Mouse (Mus musculus) CH12.LX (cell line): ENCODE measurements around the gene Vps29.

Experiments
- CHD2 ChIP-seq: IDR thresholded peaks from 2 replicates; pipeline ENCODE4 v1.6.1; 2011; ENCODE audit warnings: low read length, improper control_type of control experiment
- CTCF ChIP-seq, 2 experiments: IDR thresholded peaks in 1 of 2; conservative IDR thresholded peaks in 1 of 2; 2 replicates each; pipeline ENCODE4 v1.5.1; 2011 to 2012; ENCODE audit warnings: low read depth in 2 of 2, low read length in 2 of 2, improper control_type of control experiment in 1 of 2, inconsistent platforms in 1 of 2, mild to moderate bottlenecking in 1 of 2, moderate library complexity in 1 of 2
- EP300 ChIP-seq: IDR thresholded peaks from 2 replicates; pipeline ENCODE4 v1.6.1; 2011; ENCODE audit warnings: low read length, improper control_type of control experiment
- HCFC1 ChIP-seq: IDR thresholded peaks from 2 replicates; pipeline ENCODE4 v1.6.1; 2012; ENCODE audit warnings: low read depth, mild to moderate bottlenecking, inconsistent platforms, low read length, improper control_type of control experiment
- IRF4 ChIP-seq: IDR thresholded peaks from 2 replicates; pipeline ENCODE4 v1.6.1; 2014; ENCODE audit warnings: low read depth, mild to moderate bottlenecking, inconsistent platforms, low read length, improper control_type of control experiment
- POLR2A ChIP-seq: IDR thresholded peaks from 2 replicates; pipeline ENCODE4 v1.6.1; 2011; ENCODE audit warnings: low read depth, mild to moderate bottlenecking, improper control_type of control experiment, low read length
- TBP ChIP-seq: conservative IDR thresholded peaks from 2 replicates; pipeline ENCODE4 v1.6.1; 2011; ENCODE audit warnings: low read depth, low read length, improper control_type of control experiment
- TCF12 ChIP-seq: IDR thresholded peaks from 2 replicates; pipeline ENCODE4 v1.6.1; 2014; ENCODE audit warnings: low read depth, mild to moderate bottlenecking, inconsistent platforms, low read length, improper control_type of control experiment
- USF1 ChIP-seq: IDR thresholded peaks from 2 replicates; pipeline ENCODE4 v1.6.1; 2014; ENCODE audit warnings: low read depth, mild to moderate bottlenecking, inconsistent platforms, low read length, improper control_type of control experiment
- USF2 ChIP-seq: conservative IDR thresholded peaks from 2 replicates; pipeline ENCODE4 v1.6.1; 2011; ENCODE audit warnings: low read depth, low read length, improper control_type of control experiment
- ZKSCAN1 ChIP-seq: IDR thresholded peaks from 2 replicates; pipeline ENCODE4 v1.6.1; 2012; ENCODE audit warnings: low read depth, inconsistent platforms, low read length, improper control_type of control experiment, borderline replicate concordance
- ZNF384 ChIP-seq: IDR thresholded peaks from 2 replicates; pipeline ENCODE4 v1.6.1; 2012; ENCODE audit warnings: low read depth, low read length, improper control_type of control experiment, inconsistent platforms

DNA sequence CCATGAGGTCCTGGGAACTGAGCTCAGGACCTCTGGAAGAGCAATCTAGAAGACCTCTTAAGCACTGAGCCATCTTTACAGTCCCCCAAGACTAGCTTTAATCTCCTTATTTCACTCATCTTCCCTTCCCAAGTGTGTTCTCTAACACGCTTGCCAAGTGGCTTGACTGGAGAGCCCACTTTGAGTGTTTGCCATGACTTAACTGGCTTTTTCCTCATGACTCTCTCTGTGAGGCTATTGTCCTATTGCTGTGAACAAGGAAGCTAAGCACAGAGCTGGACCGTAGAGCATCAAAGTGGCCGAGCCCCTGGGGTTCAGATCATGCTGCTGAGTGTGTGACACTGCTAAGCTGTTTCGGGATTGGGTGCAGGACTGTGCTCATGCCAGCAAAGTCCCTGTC is 41.8 kb upstream of the Vps29 start:
- no peak for TF ChIP-seq EP300
- no peak for TF ChIP-seq USF1
- no peak for TF ChIP-seq USF2
- TF ChIP-seq ZNF384: no peak
- no peak for TF ChIP-seq HCFC1
- no peak for TF ChIP-seq TCF12
- TF ChIP-seq CTCF (conservative IDR thresholded peaks at IDR 0.05 in 1 of 2, IDR thresholded peaks at IDR 0.05 in 1 of 2; ENCODE audit: low read depth in 2 of 2, low read length in 2 of 2): no peak
- TF ChIP-seq ZKSCAN1: no peak
- no peak for TF ChIP-seq POLR2A
- no peak for TF ChIP-seq TBP
- TF ChIP-seq IRF4: no peak
- TF ChIP-seq CHD2: no peak
